Mouse (Mus musculus): ENCODE data around the gene Pappa.

The Pappa gene

GRCm38 (mm10) chr4:65166288-65166835 lies 42.4 kb downstream of the Pappa start:
- DNase-seq (ENCODE audit: low spot score) = no peak

GRCm38 (mm10) chr4:65174505-65174904 lies 50.5 kb downstream of the Pappa start:
- no peak for DNase-seq (ENCODE audit: low spot score)

- no peak for DNase-seq (ENCODE audit: low spot score)
Observed at GRCm38 (mm10) chr4:65178146-65178545, 54.2 kb downstream of the Pappa start.

GRCm38 (mm10) chr4:65187236-65187635 lies 63.3 kb downstream of the Pappa start:
- no peak for DNase-seq (ENCODE audit: low spot score)

- DNase-seq (ENCODE audit: low spot score) = no peak
Observed at GRCm38 (mm10) chr4:65187716-65188115, 63.7 kb downstream of the Pappa start.

- DNase-seq (ENCODE audit: low spot score) = no peak
Observed at GRCm38 (mm10) chr4:65188921-65189485, 65.0 kb downstream of the Pappa start.

- no peak for DNase-seq (ENCODE audit: low spot score)
Observed at GRCm38 (mm10) chr4:65192810-65193209, 68.8 kb downstream of the Pappa start.

- no peak for DNase-seq (ENCODE audit: low spot score)
Observed at GRCm38 (mm10) chr4:65195971-65196370, 72.0 kb downstream of the Pappa start.

- DNase-seq (ENCODE audit: low spot score) = no peak
Observed at GRCm38 (mm10) chr4:65203666-65204065, 79.7 kb downstream of the Pappa start.

GRCm38 (mm10) chr4:65205446-65205845 lies 81.5 kb downstream of the Pappa start:
- DNase-seq (ENCODE audit: low spot score) = no peak

GRCm38 (mm10) chr4:65209369-65210015 lies 85.5 kb downstream of the Pappa start:
- DNase-seq (ENCODE audit: low spot score) = no peak

GRCm38 (mm10) chr4:65216682-65217081 lies 92.7 kb downstream of the Pappa start:
- no peak for DNase-seq (ENCODE audit: low spot score)

- DNase-seq (ENCODE audit: low spot score) = no peak
Observed at GRCm38 (mm10) chr4:65217651-65218364, 93.8 kb downstream of the Pappa start.

- no peak for DNase-seq (ENCODE audit: low spot score)
Observed at GRCm38 (mm10) chr4:65223901-65224300, 99.9 kb downstream of the Pappa start.

GRCm38 (mm10) chr4:65238540-65238998 lies 114.6 kb downstream of the Pappa start:
- DNase-seq (ENCODE audit: low spot score) = no peak

- no peak for DNase-seq (ENCODE audit: low spot score)
Observed at GRCm38 (mm10) chr4:65242434-65242931, 118.5 kb downstream of the Pappa start.

GRCm38 (mm10) chr4:65243245-65243644 lies 119.3 kb downstream of the Pappa start:
- DNase-seq (ENCODE audit: low spot score) = no peak

GRCm38 (mm10) chr4:65245015-65245414 lies 121.0 kb downstream of the Pappa start:
- no peak for DNase-seq (ENCODE audit: low spot score)

- DNase-seq (ENCODE audit: low spot score) = no peak
Observed at GRCm38 (mm10) chr4:65245440-65245839, 121.5 kb downstream of the Pappa start.

GRCm38 (mm10) chr4:65252193-65252592 lies 128.2 kb downstream of the Pappa start:
- no peak for DNase-seq (ENCODE audit: low spot score)

- no peak for DNase-seq (ENCODE audit: low spot score)
Observed at GRCm38 (mm10) chr4:65254073-65254472, 130.1 kb downstream of the Pappa start.

GRCm38 (mm10) chr4:65267066-65267465 lies 143.1 kb downstream of the Pappa start:
- no peak for DNase-seq (ENCODE audit: low spot score)

GRCm38 (mm10) chr4:65269996-65270395 lies 146.0 kb downstream of the Pappa start:
- DNase-seq (ENCODE audit: low spot score) = no peak
